Mouse (Mus musculus) limb, embryonic 14.5 days (tissue): ENCODE data around the gene Tppp2. TPM values are rescaled to one million over a fixed set of nuclear protein-coding genes. Genes with fewer than 3 reads are reported as not detected.

Experiments used
- ATAC-seq: fragments of 200-750 bp; cut with Nextera tagmentation; 2 replicates; pipeline ENCODE4 v1.8.0; 2017; ENCODE audit warnings: low read depth, moderate number of reproducible peaks, moderate TSS enrichment; ENCODE audit not compliant: low FRiP score
- DNase-seq: peaks from one replicate; pipeline ENCODE4 v3.0.0-alpha.2; 2015; ENCODE audit warnings: low spot score
- H3K27ac ChIP-seq: fragments of 300-500 bp; sonication (generic); replicated peaks from 2 replicates; pipeline ENCODE4 v1.5.1; 2014; ENCODE audit warnings: low read depth, mild to moderate bottlenecking, low read length, moderate library complexity, mixed read lengths
- H3K27me3 ChIP-seq: fragments of 300-500 bp; sonication (generic); 2 replicates; pipeline ENCODE4 v1.6.1; 2014; ENCODE audit warnings: low read length, mixed read lengths; ENCODE audit not compliant: control insufficient read depth, insufficient read depth
- H3K36me3 ChIP-seq: fragments of 300-500 bp; sonication (generic); 2 replicates; pipeline ENCODE4 v1.6.1; 2014; ENCODE audit warnings: mild to moderate bottlenecking, low read length, moderate library complexity, mixed read lengths; ENCODE audit not compliant: control insufficient read depth, insufficient read depth
- H3K4me1 ChIP-seq: fragments of 300-500 bp; sonication (generic); 2 replicates; pipeline ENCODE4 v1.6.1; 2014; ENCODE audit warnings: antibody characterized with exemption, low read length, mixed read lengths; ENCODE audit not compliant: control insufficient read depth, insufficient read depth
- H3K4me2 ChIP-seq: fragments of 300-500 bp; sonication (generic); replicated peaks from 2 replicates; pipeline ENCODE4 v1.6.1; 2014; ENCODE audit warnings: low read depth, mild to moderate bottlenecking, low read length, moderate library complexity; ENCODE audit not compliant: severe bottlenecking
- H3K4me3 ChIP-seq: fragments of 300-500 bp; sonication (generic); replicated peaks from 2 replicates; pipeline ENCODE4 v1.5.1; 2014; ENCODE audit warnings: low read length
- H3K9ac ChIP-seq: fragments of 300-500 bp; sonication (generic); 2 replicates; pipeline ENCODE4 v1.6.1; 2014; ENCODE audit warnings: mild to moderate bottlenecking, low read depth, low read length, moderate library complexity; ENCODE audit not compliant: severe bottlenecking
- H3K9me3 ChIP-seq: fragments of 300-500 bp; sonication (generic); 2 replicates; pipeline ENCODE4 v1.6.1; 2016; ENCODE audit warnings: low read length; ENCODE audit not compliant: control insufficient read depth
- POLR2A ChIP-seq: fragments of 200-500 bp; IDR thresholded peaks from 2 replicates; pipeline ENCODE4 v1.8.0; 2012; ENCODE audit warnings: inconsistent platforms, mild to moderate bottlenecking, moderate library complexity, borderline replicate concordance; ENCODE audit not compliant: insufficient read depth, insufficient read length; ENCODE audit errors: extremely low read depth
- WGBS: fragments of 180-500 bp; shearing (Covaris S2); extraction: QIAGEN DNeasy Blood & Tissue Kit; methylation state at CpG from one replicate; pipeline ENCODE4 v1.1.7; 2014; 5-methylcytosine and 5-hydroxymethylcytosine counted together
- polyA plus RNA-seq, 2 experiments: library from polyadenylated mRNA; depleted of rRNA in 1 of 2; stranded (reverse) in 1 of 2; unstranded in 1 of 2; fragments of >200 nt; fragmentation: Nextera tagmentation in 1 of 2; extraction: Ambion mirVana in 1 of 2; gene quantifications; 2 replicates each; pipeline versions ENCODE4 v1.2.1 to v1.2.3; 2012 to 2014

Tppp2 gene
- polyA plus RNA-seq, 2 experiments: not detected

DNA sequence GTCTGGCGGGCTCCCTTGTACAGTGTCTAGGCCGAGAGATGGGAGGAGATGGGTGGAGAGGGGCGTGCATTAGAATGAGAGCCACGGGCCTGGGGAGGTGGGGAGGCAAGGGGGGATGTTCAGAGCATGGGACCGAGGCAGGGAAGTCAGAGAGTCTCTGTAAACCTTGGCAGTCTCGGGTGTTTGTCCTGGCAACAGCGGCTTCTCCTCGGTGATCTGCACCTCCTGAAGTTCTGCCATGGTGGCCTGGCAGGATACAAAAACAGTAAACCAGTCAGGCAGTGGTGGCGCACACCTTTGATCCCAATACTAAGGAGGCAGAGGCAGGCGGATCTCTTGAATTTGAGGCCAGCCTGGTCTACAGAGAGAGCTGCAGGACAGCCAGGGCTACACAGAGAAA, 6.9 kb upstream of the Tppp2 start:
- H3K27ac ChIP-seq: no peak overlapping the region
- H3K36me3 ChIP-seq: peaks cover 7% of the 10 kb centered on the region; the same call in 1 of the 2 replicates
- no peak overlapping the region for H3K4me2 ChIP-seq
- 84% methylated on average over 10 of the region's 10 CpGs for WGBS
- peaks cover 16% of the 10 kb centered on the region for H3K4me1 ChIP-seq
- no peak overlapping the region for H3K4me3 ChIP-seq
- H3K27me3 ChIP-seq: no peaks in the 10 kb centered on the region
- DNase-seq: no peak
- no peak for TF ChIP-seq POLR2A
- no peak overlapping the region for H3K9ac ChIP-seq
- ATAC-seq: no peak
- no peaks in the 10 kb centered on the region for H3K9me3 ChIP-seq

DNA sequence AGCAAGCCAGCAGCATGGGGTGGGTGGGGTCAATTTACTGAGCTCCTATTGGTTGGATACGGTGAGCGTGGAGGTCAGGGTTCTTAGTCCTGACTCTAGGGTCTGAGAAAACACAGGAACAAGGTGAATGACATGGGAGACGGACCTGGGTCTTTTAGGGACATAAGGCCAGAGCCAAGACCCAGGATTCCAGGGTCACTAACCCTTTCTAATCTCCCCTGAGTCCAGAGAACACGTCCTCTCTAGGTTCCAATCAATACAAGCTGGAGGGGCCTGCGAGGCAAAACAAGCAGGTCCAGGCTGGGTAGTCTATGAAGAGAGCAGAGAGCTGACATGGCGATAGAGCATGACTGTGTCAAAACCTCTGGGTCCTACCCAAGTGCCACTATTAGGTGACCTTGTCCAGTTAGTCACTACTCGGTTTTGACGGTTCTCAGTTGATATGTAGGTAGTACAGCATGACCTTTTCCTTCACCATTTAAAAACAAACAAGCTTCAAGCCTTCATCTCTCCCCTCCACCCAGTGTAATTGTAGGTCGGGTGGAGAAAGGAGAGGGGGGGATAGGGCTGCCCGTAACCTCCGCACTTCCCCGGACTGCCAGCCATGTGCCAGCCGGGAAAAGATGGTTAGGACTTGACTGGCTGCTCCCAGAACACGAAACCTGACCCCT, 5.7 kb upstream of the Tppp2 start:
- no peak for TF ChIP-seq POLR2A
- no peak for DNase-seq
- peak overlapping the region; percentile 60 for H3K4me3 ChIP-seq
- no peak for ATAC-seq
- peak overlapping the region; percentile 77 for H3K27ac ChIP-seq
- peak overlapping the region; percentile 64 for H3K9ac ChIP-seq
- peak overlapping the region; percentile 97 for H3K4me2 ChIP-seq
- 14% methylated on average over 14 of the region's 14 CpGs for WGBS
- H3K4me1 ChIP-seq: peaks cover 18% of the 10 kb centered on the region
- no peaks in the 10 kb centered on the region for H3K9me3 ChIP-seq
- peaks cover 7% of the 10 kb centered on the region; the same call in 1 of the 2 replicates for H3K36me3 ChIP-seq
- no peaks in the 10 kb centered on the region for H3K27me3 ChIP-seq

DNA sequence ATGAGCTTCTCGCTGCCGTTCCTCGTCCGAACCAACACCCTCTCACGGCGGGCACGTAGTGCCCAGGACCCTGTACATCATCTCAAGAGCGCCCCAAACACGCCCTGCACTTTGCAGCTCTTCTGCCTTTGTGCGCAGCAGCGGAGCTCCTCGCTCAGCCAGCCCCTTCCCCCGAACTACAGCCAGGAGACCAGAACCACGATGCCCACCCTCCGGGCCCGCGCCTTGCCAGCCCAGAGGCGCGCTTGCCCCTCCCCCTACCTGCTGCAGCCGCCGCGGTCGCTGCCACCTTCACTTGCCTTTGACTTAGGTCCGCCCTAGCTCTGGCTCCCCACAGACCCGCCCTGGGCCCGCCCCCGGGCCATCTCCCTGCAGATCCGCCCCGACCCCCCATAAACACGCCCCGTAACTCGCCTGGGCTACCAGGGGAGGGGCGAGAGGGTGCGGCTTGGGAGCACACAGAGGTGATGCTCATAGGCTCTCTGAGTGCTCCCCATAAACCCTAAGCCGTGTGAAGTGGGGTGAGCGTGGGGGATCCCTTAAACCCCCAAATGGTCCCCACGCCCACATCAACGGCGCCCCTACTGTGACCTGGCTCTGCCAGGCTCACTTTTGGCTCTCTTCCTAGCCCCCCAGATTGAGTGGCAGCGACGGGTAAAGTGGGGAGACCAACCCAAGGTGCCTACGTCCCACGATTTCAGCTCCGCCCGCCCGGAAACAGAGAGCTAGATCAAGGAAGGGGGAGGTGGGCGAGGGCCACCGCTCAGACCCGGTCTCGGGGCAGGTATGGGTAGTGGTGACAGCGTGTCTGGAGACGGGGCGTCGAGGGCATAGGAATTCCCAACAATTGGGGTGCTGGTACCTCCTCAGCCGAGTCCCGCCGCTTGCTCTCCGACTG, 4.9 kb upstream of the Tppp2 start:
- peaks cover 5% of the 10 kb centered on the region; the same call in 1 of the 2 replicates for H3K36me3 ChIP-seq
- peak overlapping the region; percentile 97 for H3K4me2 ChIP-seq
- H3K27ac ChIP-seq: peak overlapping the region; percentile 77
- H3K9ac ChIP-seq: peak overlapping the region; percentile 64
- peak; percentile 56 for DNase-seq
- peak; percentile 66 for ATAC-seq
- peaks cover 18% of the 10 kb centered on the region for H3K4me1 ChIP-seq
- peak overlapping the region; percentile 60 for H3K4me3 ChIP-seq
- H3K27me3 ChIP-seq: no peaks in the 10 kb centered on the region
- no peaks in the 10 kb centered on the region for H3K9me3 ChIP-seq
- 0 out of 2 replicates have a peak, but pooled peaks have one; percentile 20 for TF ChIP-seq POLR2A
- WGBS: under 1% methylated on average over 53 of the region's 58 CpGs

DNA sequence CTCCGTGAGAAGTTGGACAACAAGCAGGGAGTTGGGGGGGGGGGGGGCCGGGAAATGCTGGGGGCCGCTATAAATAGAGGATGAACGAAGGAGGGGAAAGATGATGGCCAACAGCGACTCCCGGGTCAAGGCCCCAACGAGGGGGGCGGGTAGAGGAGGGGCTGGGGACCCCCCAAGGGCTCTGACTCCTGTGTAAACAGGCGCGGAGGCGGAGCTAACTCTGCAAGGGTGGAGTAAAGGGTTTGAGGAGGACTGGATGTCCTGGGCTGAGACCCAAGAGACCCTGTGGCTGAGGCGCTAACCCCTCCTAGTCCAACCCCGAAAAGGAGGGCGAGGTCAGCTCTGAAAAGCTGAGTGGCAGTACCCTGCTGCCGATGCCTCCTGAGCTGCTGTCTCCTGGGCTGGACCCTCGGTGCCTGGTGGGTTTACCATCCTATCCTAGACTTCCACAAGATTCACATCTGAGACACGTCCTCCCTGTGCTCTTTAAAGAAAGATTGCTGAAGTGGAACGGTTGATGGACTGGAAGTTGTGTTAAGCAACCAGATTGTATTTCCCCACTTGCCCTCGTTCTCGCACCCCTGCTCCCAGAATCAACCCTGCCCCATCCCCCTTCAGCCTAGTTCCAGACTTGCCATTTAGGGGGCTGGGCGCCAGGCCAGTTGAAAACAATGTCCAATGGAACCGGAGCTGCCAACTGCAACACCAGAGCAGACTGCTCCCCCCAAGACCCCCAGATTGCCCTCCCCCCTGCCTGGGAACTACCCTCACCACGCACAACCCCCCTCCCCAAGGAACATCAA, 4.1 kb upstream of the Tppp2 start, which contains the start of gene Ndrg2:
Gene Ndrg2 (minus strand): TSS at position 199 of the 803 bp plus-strand sequence.
- peaks cover 18% of the 10 kb centered on the region for H3K4me1 ChIP-seq
- H3K9ac ChIP-seq: peak within 1 kb of the TSS; percentile 64
- peak within 1 kb of the TSS; percentile 97 for H3K4me2 ChIP-seq
- H3K9me3 ChIP-seq: no peaks in the 10 kb centered on the region
- DNase-seq: peak; percentile 71
- H3K27me3 ChIP-seq: no peaks in the 10 kb centered on the region
- peak within 1 kb of the TSS; percentile 78 for H3K27ac ChIP-seq
- peak; percentile 78 for ATAC-seq
- TF ChIP-seq POLR2A: no peak
- H3K36me3 ChIP-seq: peaks cover 5% of the 10 kb centered on the region; the same call in 1 of the 2 replicates
- 1% methylated on average over 19 of the region's 23 CpGs for WGBS
- peak within 1 kb of the TSS; percentile 60 for H3K4me3 ChIP-seq
